Mouse (Mus musculus) right cerebral cortex, postnatal 4 days (tissue): Measurements from ENCODE around the gene Havcr2.
A peak's percentile ranks its signal among the peaks of the same experiment; 100 is the strongest.
"Not testable (repeated sequence)": the region's sequence is repeated elsewhere in the genome, so short reads cannot be mapped to it uniquely, and the experiment has no call there.

Experiments used
- DNase-seq: peaks from one replicate; pipeline ENCODE4 v3.0.0-alpha.2; 2022

Gene Havcr2

DNA sequence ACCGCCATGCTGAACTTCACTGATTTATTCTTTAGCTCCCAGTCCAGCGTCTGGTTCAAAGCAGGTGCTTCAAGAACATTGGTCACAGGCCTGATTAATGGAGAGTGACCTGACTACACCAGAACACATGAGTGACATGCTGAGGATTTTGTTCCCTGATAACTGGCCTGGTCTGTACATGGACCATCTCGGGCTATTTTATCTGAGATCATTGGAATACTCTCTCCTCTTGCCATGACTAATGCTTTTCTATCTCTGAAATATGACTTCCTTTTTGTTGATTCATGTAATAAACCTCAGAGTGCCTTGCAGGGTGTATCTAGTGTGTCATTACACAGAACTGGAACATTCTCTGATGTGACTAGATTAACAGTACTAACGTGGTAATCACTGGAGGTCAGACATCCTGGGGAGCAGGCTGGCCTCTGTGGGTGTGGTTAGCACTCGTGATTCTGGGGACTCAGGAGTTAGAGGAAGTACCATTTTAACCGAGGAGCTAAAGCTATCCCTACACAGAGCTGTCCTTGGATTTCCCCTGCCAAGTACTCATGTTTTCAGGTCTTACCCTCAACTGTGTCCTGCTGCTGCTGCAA, at the start of gene Havcr2:
Havcr2 (plus strand) TSS at position 483 of the 593 bp plus-strand sequence.
- no peak for DNase-seq

DNA sequence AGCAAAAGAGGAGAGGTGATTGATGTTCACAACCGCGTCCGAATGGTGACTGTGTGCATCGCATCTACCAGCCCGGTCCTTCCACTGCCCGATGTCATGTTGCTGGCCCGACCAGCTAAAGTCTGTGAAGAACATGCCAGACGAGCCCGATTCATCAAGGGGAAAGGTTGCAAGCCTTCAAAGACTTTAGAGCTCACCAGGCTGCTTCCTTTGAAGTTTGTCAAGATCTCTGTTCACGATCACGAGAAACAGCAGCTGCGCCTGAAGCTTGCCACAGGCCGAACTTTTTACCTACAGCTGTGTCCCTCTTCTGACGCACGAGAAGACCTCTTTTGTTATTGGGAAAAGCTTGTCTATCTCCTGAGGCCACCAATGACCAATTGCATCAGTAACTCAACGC, 49.7 kb upstream of the Havcr2 start:
- no peak for DNase-seq

DNA sequence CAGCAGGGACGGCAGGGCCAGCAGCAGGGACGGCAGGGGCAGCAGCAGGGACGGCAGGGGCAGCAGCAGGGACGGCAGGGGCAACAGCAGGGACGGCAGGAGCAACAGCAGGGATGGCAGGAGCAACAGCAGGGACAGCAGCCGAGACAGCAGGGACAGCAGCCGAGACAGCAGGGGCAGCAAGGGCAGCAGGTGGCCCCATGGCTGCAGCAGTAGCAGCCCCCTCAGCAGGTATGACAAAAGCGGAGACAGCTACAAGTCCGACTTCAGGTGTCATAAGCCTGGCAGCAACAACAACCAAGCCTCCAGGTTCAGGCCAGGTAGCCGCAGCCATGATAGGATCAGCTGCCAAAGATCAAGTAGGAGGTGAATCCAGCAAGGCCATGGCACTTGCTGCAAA, 48.0 kb upstream of the Havcr2 start:
- no peak for DNase-seq

DNA sequence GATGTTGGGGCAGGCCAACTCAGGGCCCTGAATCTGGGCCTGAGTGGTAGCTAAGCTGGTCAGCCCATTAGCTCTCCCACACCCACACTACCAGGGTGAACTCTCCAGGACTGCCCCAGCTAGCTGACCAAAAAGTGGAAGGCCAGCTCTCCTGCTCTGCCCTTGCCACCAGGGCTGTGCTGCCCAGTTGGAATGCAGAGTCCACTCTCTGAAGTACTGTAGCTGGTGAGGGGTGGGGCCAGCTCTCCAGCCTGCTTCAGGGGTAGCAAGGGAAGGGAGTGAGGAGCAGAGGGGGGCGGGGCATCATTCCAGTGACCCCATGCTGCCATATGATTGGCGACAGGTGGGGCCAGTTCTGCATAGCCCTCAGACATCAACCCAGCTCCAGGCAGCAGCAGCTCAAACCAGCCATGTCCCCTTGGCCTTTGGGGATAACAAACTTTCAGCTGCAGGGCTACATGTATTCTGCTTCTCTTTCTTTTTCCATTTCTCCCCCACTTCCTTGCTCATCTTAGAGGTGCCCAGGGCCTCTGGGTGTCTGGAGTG, 44.6 kb upstream of the Havcr2 start:
- no peak for DNase-seq

DNA sequence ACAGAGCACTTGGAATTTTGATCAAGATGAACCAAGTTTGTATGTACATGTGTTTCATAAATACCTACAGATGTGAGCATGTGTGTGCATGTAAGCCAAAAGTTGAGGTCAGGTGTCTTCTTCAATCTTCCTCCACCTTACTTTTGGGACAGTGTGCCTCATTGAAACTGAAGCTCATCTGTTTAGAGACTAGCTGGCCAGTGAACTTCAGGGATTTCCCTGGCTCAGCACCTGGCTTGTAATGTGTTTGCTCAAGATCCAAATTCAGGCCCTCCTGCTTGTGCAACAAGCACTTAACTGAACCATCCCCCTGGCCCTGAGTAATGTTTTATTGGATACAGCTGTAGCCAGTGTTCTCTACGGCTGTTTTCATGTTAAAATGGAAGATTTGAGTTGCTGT, 36.3 kb upstream of the Havcr2 start:
- DNase-seq = no peak

DNA sequence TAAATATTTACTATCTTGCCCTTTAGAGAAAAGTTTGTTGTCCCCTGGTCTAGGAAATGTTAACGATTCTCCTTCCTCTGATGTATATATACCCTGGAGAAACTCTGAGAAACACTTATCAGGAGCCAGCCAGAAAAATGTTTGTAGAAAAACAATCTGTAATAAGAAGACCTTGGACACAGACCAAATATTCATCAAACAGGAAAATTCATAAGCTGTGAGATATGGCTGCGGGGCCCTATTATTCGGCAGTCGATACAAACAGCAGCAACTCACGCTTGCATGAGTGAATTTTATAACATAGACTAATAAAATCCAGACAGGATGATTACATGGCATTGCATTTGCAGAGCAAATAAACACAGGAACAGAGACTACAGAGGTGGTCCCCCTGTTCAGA, 35.9 kb upstream of the Havcr2 start:
- DNase-seq = no peak

DNA sequence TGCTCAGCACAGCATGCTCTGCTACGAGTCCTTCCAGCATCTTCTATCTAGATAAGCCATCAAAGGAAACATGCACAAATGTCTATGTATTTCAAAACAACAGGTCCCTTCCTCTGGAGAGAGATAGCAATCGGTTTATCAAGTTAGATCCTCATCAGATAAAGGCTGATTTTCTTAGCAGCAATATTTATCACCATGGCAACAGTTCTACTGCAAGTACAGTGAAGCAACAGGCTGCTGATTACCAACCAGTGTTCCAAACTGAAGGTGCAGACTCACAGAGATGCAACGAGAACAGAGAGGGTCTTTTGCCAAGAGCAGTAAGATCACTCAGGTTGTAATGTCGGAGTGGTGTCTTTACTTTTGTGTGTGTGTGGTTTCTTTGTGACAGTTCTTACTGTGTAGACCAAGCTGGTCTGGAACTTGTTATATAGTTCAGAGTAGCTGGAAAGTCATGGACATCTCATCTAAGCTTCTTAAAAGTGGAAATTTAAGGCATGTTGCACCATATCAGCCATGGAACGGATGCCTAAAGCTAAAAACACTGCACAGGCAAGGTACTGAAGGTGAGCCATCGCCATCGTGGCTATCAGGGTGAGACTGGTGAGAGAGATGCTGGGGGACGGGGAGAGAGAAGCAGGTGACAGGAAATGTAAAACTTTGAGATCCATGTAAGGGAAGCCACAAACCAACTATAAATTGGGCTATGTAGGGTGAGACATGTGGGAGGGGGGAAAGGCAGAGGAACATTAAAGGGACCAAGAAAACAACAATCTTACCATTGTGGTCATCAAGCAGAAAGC, 33.4 kb upstream of the Havcr2 start:
- no peak for DNase-seq

DNA sequence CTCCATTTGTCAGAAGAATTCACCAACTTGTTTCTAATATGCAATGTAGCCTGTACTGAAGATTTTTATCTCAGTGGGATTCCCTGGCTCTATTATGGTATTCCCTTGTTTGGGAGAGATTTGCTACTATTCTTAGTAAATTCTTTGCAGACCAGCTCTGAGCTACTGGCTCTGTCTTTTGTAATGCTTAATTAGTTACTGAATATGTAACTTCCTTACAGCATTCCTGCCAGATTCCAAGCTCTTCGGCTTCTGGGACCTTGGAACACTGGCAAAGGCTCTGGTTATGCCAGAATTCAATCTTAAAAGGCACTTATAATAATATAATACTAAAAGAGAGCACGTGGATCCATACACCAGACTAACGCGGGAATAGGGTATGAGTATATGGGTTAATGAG, 26.6 kb upstream of the Havcr2 start:
- DNase-seq = not testable (repeated sequence)

DNA sequence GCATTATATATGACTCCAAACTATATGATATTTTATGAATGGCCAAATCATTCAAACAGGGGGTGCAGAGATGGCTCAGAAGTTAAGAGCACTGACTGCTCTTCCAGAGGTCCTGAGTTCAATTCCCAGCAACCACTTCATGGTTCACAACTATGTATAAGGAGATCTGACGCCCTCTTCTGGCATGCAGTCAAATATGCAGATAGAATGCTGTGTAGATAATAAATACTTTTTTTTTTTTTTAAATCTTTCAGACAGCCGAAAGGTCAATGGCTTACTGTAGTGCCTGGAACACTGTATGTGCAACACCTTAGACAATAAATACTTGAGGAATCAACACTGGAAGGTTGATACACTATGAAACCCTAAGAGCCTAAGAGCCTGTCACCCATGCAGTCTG, 24.6 kb upstream of the Havcr2 start:
- no peak for DNase-seq

DNA sequence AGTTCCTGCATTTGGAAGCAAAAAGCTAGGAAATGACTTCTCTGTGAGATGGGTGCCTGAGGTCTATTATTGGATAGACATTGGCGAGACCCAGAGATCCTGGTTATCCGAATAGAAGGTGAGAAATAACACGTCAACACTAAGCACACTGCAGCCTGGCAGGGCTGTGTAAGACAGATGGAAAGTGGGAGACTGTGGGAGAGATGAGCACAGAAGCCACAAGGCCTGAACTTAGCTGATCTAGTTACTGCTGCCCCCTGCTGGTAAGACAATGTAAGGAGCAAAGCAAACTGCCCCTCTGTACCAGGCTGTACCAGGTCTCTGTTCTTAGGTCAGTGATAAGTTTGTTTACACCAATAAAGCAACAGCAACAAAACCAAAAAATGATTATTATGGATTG, 23.6 kb upstream of the Havcr2 start:
- DNase-seq = peak; percentile 79

DNA sequence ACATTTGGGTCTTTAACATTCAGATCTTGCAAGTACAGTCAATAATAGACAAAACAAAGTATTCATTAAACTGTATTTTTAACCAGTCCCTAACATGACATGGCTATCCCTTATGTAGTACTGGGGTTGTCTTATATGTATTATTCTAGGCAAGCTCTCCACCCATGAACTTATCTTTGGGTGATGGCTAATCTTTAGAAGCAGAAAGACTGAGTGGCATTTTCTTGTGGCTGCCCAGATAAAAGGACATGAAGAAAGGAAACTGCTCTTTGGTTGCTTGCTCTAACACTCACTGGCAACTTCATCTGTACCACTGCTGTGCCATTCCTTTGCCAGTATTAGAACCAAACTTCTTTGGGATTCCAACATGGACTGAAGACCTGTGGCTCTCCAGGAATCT, 19.4 kb upstream of the Havcr2 start:
- DNase-seq = no peak

DNA sequence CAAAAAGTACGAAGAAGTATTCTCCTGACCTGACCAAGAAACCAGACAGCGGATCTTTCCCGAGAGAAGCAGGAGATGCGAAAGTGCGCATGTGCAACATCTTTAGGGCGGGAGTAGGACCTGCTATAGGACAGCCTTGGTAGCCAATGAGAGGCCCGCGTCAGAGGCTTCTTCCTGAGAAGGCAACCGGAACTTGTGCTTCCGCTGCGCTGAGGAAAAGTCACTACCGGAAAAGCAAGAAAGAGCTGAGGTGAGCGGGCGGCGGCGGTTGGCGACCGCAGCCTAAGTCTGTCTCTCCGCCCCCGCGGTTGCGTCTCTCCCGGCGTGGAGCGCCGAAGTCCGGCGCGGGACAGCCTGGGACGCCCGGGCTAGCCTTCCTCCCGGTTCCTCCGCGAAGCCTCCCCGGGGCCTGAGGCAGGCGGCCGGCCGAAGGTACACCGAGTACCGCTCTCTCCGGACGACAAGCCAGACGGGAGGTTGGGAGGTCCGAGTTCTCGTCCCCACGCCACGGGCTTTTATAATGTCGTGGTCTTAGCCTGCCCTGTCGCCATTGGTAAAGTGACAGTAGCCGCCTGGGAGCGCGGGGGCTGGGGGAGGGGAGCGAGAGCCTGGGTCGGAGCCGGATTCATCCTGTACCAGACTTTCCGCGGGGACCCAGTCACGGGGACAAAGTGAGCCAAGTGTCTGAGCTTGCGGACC, 17.8 kb upstream of the Havcr2 start, which contains the start of gene Med7:
Med7 (plus strand) TSS at position 166 of the 699 bp plus-strand sequence.
- peak; percentile 86 for DNase-seq

DNA sequence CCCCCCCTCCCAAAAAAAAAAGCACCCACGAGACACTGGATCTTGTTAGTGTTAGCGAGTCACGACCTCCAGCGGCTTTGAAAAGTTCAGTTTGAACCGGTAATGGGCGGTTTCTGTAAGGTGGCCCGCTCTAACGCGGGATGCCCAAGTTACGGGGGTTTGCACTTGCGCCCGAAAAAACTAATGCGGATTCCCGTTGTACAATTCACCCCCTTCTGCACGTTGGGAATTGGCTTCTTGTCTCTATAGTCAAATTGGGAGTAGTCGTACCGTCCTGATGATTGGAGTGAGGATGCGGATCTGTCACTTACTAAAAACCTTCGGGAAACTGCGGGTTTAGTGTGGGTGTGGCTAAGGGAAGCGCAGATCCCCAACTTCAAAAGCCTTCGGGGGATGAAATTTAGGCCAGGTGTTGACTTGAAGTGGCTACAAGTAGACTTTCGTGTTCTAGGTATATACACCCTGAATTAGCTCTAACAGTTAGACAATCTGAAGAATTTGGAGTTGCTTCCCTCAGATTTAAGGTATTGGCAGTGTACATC, 17.2 kb upstream of the Havcr2 start:
- peak; percentile 3 for DNase-seq

DNA sequence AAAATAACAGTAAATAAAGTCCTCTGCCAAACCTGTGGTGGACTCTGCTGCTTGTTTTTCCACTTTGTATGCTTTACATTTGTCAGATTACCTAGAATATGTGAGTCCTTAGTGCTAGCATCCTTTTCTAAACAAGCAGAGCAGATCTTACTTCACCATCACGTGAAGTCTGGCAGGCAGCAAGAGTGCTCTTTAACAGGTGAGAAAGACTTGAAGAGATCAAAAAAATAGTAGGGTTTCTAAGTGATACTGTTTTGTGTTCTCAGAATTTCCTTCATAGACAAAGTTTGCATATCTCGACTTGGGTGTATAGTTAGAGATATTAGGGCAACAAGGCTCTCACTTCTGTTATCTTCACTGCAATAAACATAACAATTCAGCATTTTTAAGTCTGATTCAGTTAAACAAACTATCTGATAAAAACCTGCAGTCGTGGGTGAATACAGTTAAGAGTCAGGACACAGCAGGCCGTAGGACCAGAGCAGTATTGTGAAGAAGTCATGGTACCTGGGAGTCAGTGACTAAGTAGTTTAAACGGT, 15.7 kb upstream of the Havcr2 start:
- no peak for DNase-seq

DNA sequence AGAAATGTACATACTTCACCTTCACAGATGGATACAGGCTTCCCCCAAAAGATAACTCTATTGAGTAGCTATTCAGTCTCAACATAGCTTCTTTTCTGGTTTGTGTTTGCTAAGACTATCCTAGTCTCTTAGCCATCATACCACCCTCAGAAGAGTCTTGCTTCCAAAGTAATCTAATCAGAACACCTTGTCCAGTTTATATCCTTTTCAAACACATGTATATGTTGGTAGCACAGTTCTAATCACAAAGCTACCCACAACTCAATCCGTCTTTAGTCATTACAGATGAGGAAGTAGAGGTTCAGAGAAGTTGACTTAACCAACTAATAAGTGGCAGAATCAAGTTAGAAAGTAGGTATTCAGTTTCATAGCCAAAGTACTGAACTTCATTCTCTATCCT, 13.0 kb upstream of the Havcr2 start:
- no peak for DNase-seq

DNA sequence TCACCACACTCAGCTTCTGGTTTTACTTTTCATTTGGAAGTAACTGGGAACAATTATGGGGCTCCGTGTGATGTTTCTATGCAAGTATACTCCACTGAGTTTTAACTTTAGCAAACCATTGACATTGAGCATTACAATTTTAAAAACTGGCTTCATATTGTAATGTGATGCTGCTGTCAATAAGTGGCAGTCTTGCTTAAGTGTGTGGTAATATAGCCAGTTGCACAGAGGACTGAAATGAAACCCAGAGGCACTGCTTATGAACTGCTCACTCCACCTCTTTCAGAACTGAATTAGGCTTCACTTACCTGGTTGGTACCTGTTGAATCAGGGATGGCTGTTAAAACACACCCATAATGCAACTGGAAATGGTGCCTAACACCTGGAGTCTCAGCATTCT, 11.6 kb upstream of the Havcr2 start:
- no peak for DNase-seq

DNA sequence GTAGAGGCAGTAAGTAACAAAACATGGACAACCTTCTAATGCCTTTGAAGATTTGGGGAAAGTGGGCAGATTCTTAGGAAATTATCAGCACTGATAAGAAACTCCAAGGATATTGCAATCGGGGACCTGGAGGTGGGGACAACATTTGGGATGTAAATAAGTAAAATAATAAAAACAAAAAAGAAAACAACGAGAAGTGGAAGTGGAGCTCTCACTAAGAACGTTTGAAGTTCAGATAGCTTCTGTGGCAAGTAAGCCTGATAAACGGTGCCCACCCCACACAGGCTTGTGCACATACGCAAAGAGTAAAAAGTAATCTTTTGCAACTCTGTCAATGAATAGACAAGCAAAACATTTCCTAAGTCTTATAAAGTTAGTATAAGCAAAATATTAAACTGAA, 10.8 kb upstream of the Havcr2 start:
- no peak for DNase-seq

DNA sequence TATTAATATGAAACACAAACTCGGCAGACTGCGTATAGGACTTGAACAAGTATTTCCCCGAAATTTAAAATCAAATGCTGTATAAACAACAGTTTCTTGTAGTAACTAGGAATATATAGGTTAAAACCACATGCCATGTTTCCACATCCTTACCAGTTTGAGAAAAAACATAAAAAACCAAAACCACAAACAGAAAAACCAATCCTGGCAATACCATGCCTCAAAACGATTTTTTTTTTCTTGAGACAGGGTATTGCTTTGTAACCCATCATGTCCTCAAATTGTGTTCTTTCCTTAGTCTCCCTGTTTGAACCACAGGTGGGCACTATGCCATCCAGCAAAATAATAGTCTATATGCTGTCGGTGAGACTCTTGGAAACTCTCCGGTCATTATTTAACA, 8.6 kb upstream of the Havcr2 start:
- no peak for DNase-seq

DNA sequence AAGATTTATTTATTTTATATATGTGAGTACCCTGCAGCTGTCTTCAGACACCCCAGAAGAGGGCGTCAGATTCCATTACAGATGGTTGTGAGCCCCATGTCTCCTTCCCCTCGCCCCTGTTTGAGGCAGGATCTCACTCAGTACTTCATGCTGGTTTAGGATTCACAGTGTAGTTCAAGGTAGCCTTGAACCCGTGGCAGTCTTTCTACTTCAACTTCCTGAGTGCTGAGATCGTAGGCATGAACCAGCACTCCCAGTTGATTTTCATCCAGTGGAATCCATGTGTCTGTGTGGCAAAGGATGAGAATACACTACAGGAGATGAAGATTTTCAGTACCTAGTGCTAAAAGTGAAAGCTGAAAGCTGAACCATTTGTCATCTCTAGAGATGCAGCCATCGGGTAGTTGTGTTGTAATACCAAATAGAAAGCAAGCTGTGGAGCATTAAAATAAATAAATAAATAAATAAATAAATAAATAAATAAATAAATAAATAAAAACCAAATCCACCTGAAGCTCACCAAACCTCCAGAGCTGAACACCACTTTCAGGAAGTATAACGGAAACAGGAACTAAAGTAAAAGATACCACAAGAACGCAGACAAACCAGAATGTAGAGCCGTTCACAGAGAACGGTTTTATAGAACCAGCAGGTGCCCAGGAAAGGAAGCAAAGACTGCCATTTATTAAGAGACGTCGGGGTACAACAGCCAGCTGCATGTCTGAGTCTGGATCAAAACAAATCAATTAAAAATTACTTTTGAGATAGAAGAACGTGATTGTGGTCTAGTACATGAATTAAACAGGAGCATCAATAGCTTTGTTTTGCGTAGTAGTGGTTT, 6.9 kb upstream of the Havcr2 start:
- no peak for DNase-seq

DNA sequence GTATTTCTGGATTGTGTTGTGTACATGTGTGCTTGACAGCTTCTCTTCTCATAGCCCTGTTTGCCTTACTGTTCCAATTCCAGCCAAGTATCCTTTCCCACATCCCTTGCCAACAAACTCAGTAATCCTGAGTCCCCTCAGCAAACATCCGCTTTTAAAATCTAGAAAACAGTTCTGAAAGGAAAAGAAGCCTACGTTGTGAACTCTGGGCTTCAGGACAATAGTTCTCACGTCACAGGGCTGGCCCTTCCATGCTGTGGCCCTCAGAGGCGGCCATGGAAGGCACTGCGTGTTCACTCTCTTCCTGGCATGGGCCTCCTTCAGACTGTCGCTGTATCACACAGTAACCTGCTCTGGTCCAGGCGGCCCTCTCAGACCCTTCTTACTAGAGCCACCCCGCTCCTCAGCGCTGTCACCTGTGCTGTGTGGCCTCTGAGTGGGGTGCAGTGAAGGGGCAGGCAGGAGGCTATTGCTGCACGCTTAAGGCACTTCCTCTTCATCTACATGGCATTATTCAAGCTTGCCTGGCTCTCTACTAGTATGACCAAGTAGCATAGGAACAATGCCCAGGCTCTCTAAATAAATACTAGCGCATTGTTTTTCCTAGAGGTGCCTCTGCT, 5.2 kb upstream of the Havcr2 start:
- no peak for DNase-seq

DNA sequence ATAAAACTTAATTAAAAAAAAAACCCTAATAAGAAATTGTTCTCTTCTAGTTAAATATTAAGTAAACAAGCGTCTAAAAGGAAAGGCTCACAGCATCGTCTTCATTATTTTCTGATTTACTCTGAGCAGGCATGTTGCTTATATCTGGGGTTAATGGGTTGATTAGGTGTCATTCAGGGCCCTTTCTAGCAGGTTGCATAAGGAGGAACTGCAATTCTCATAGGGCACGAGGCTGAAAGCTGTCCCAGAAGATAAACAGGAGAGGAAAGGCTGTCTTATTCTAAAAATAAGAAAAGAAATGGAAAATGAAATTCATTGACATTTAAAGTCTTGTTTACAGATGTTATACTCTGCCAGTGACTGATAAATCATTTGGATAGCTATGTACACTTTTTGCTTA, 5.2 kb downstream of the Havcr2 start:
- DNase-seq = no peak

DNA sequence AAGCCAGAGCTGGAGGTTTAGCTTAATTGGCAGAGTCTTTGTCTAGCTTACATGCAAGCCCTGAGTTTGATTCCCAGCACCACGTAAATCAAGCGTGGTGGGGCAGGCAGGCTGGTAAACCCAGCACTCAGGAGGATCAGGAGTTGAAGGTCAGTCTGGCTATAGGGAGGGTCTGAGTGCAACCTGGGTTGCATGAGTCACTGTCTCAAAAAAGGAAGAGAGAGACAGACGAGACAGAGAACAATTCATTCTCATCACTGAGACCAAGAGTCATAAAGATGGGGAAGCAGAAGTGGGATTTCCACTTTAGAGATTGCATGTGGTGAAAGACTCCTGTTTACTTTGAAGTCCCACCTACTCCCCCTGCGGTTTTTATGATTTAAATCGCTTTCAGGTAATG, 6.6 kb downstream of the Havcr2 start:
- DNase-seq = no peak
